Mouse (Mus musculus): ENCODE results near the gene Foxi1. TPM values are rescaled to one million over a fixed set of nuclear protein-coding genes. Genes with fewer than 3 reads are reported as not detected.
"Not testable (repeated sequence)": the region's sequence is repeated elsewhere in the genome, so short reads cannot be mapped to it uniquely, and the experiment has no call there.

The Foxi1 gene
- not detected in 2 replicates for polyA plus RNA-seq (2015; fragmentation: Nextera tagmentation; extraction: Ambion mirVana)

DNA sequence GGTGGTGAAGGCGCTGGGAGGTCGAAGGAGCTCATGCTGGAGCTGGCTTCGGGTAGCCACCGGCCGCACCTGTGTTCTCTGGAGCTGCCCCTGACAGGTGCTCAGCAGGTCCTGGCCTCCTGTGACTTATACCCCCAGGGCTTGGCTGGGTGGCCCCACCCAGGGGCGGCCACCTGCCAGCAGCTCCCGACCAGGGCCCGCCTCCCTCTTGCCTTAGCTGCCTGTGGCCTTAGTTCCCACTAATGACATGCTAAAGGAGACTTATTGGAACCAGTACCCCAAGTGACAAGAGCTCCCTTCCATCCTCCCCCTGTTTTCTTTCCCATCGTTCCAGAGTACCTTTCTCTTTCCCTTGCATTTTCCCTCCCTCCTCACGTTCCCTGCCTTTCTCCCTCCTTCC, at the start of gene Foxi1:
Gene Foxi1, minus strand, starts transcription at position 101 of the 400 bp plus-strand sequence.
- no peaks in the 10 kb centered on the region; the same call in 1 of the 2 replicates for H3K4me1 ChIP-seq (replicated peaks)
- H3K9ac ChIP-seq = no peak within 1 kb of the TSS
- WGBS = 78% methylated on average over 10 of the region's 10 CpGs
- no peak within 1 kb of the TSS for H3K4me2 ChIP-seq
- no peak within 1 kb of the TSS for H3K4me3 ChIP-seq
- no peaks in the 10 kb centered on the region for H3K9me3 ChIP-seq
- no peaks in the 10 kb centered on the region for H3K27me3 ChIP-seq
- no peak within 1 kb of the TSS for H3K27ac ChIP-seq (replicated peaks)
- H3K36me3 ChIP-seq = no peaks in the 10 kb centered on the region
- no peak for ATAC-seq (ENCODE audit: low read depth)

DNA sequence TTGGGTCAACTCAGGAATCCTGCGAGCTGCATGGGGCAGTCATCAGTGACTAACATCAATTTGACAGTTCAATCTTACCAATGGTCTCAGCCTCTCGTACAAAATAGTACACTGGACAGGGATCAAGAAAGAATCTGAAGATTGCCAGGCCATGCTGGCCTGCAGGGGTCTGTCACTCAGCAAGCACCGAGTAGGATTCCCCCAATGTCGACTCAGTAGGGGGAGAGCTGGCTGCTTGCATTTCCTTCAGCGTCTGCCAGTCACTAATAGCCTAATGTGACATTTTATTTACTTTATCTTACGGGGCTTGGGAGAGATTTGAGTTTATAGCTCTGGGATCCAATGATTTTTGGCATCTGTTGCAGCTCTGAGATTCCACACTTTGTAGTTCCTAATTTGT, 35.1 kb upstream of the Foxi1 start:
- WGBS = 66% methylated on average over 6 of the region's 6 CpGs
- H3K27me3 ChIP-seq = no peaks in the 10 kb centered on the region
- no peaks in the 10 kb centered on the region for H3K36me3 ChIP-seq
- H3K27ac ChIP-seq (replicated peaks) = no peak overlapping the region
- no peak overlapping the region for H3K4me3 ChIP-seq
- H3K9me3 ChIP-seq = no peaks in the 10 kb centered on the region
- no peak overlapping the region for H3K9ac ChIP-seq
- no peaks in the 10 kb centered on the region for H3K4me1 ChIP-seq (replicated peaks)
- no peak for ATAC-seq (ENCODE audit: low read depth)
- no peak overlapping the region for H3K4me2 ChIP-seq

DNA sequence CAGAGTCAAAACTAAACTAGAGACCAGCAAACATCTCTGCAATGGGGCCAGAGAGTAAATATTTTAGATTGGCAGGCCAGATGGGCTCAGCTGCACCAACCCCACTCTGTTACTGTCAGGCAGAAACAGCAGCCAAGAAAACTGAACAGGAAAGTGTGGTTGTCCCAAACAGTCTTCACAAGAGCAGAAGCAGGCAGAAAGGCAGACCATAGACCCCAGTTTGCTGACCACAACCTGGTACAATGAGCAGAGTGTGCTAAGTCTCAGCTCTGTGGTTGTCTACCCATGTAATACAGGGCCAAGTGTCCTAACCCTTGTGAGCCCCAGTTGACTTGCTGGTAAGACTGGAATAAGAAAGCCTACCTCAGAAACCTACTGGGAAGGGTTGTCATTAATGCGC, 32.4 kb upstream of the Foxi1 start:
- H3K4me1 ChIP-seq (replicated peaks) = no peaks in the 10 kb centered on the region
- WGBS = 98% methylated on average over 1 of the region's 1 CpGs

DNA sequence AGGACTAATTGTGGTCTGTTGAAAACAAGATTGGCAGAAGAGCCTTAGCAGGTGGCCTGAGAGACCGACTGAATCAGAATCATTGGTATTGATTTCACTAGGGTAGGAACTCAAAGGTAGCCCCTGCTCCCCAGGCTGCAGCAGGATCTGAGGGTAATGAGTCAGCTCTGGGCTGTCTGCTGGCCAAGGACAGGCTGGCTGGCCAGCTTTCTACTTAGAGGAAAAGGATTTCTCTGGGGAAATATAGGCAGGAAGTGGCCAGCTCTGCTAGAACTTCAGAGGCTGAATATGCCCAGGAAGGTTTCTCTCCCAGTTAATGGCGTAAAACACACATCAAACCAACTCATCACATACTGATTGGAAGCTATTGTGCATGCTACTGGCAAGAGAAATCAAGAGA, 31.8 kb upstream of the Foxi1 start:
- Histone ChIP-seq H3K27ac (replicated peaks) (no peak overlapping the region), H3K27me3 (no peaks in the 10 kb centered on the region), H3K36me3 (no peaks in the 10 kb centered on the region), H3K9ac (no peak overlapping the region), H3K4me1 (replicated peaks) (no peaks in the 10 kb centered on the region), H3K9me3 (no peaks in the 10 kb centered on the region), H3K4me2 (no peak overlapping the region), H3K4me3 (no peak overlapping the region)
- ATAC-seq (ENCODE audit: low read depth) = no peak
- WGBS = 89% methylated on average over 2 of the region's 2 CpGs

More for the DNA sequence above, 32.4 kb upstream of the Foxi1 start:
- no peaks in the 10 kb centered on the region for H3K9me3 ChIP-seq
- no peak overlapping the region for H3K4me2 ChIP-seq
- no peak overlapping the region for H3K4me3 ChIP-seq
- H3K27me3 ChIP-seq = no peaks in the 10 kb centered on the region
- H3K36me3 ChIP-seq = no peaks in the 10 kb centered on the region
- no peak overlapping the region for H3K27ac ChIP-seq (replicated peaks)
- ATAC-seq (ENCODE audit: low read depth) = no peak
- H3K9ac ChIP-seq = no peak overlapping the region

DNA sequence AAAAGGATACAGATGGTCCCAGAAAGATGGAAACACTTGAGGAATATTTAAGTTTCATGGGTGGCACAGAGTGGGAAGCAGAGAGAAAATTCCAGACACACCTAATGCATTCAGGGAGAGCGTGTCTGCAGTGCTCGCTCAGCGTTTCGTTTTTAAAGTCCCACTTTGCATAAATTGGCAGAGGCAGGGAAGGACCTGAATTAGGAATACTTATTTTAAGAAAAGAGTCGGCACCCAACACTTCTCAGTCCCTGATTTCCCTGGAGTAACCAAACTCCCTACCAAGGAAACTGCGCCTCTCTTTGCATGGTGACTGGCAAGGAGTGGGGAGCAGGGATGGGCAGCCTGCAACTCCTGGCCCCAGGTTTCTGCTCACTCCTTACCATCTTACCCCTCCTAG, 29.0 kb upstream of the Foxi1 start:
- H3K4me2 ChIP-seq = no peak overlapping the region
- no peak overlapping the region for H3K9ac ChIP-seq
- no peak overlapping the region for H3K27ac ChIP-seq (replicated peaks)
- no peaks in the 10 kb centered on the region for H3K27me3 ChIP-seq
- no peaks in the 10 kb centered on the region for H3K36me3 ChIP-seq
- WGBS = 89% methylated on average over 6 of the region's 6 CpGs
- no peaks in the 10 kb centered on the region for H3K9me3 ChIP-seq
- no peak overlapping the region for H3K4me3 ChIP-seq
- H3K4me1 ChIP-seq (replicated peaks) = no peaks in the 10 kb centered on the region
- no peak for ATAC-seq (ENCODE audit: low read depth)

DNA sequence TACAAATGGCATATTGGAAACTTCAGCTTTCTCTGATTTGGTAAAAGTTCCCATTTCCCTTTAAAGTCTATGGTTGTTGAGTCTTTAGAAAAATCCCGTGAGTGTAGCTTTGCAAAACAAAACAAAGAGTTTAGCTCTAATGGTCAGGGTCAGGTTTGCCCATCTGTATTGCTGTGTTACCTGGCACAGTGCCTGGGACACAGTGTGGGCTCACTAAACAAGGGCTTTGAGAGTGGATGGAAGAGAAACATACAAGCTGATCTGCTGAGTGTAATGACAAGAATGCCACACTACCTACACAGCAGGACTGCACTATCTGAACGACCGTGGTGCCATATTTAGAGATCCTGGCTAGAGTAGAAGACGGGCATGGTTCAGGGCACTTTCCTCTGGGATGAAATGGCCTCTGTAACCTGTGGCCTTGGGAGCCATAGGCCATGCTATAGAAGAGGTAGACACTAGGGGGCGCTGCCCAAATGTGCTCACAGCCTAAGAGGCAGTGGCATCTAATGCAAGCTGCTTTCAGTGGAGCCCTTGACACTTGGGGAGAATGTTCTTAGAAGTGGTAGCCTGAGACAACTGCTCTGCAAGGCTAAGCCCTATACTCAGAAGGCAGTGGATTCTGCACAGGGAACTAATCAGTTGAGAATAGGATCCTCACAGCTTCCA, 28.3 kb upstream of the Foxi1 start:
- peak; percentile 23; the same call in 1 of the 2 replicates for ATAC-seq (ENCODE audit: low read depth)
- no peak overlapping the region for H3K27ac ChIP-seq (replicated peaks)
- no peaks in the 10 kb centered on the region for H3K9me3 ChIP-seq
- WGBS = 46% methylated on average over 5 of the region's 5 CpGs
- H3K27me3 ChIP-seq = no peaks in the 10 kb centered on the region
- H3K4me1 ChIP-seq (replicated peaks) = no peaks in the 10 kb centered on the region
- no peak overlapping the region for H3K4me3 ChIP-seq
- H3K4me2 ChIP-seq = no peak overlapping the region
- no peak overlapping the region for H3K9ac ChIP-seq
- no peaks in the 10 kb centered on the region for H3K36me3 ChIP-seq

DNA sequence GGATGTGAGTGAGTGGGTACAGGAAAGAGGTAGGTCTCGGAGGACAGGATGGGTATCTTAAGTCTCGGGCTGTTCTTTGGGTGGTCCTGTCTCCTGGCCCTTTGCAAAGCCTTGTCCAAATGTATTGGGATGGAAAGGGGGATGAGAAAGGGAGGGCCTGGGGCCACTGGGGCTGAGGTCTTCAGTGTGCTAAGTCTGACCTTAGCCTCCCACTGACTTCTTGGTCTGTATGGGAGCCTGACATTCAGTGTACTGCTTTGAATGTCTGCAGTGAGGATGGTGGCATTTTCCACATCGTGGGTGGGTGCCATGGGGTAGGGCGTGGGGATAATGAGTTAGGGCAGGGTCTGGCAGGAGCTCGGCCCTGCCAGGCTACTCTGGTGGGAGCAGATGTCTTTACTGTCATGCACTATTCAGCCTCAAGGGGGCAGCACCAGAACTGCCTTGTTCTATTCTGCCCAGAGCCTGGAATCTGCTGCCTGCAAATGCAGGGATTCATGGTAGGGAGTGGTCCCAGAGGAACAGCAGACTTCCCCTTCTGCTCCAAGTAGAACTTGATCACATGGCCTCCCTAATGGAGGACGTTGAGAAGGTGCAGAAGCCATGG, 21.0 kb upstream of the Foxi1 start:
- 40% methylated on average over 6 of the region's 6 CpGs for WGBS
- Histone ChIP-seq H3K36me3 (no peaks in the 10 kb centered on the region), H3K9ac (no peak overlapping the region), H3K27me3 (no peaks in the 10 kb centered on the region), H3K27ac (replicated peaks) (no peak overlapping the region), H3K4me1 (replicated peaks) (no peaks in the 10 kb centered on the region), H3K4me2 (no peak overlapping the region), H3K4me3 (no peak overlapping the region), H3K9me3 (no peaks in the 10 kb centered on the region)
- peak; percentile 76 for ATAC-seq (ENCODE audit: low read depth)

DNA sequence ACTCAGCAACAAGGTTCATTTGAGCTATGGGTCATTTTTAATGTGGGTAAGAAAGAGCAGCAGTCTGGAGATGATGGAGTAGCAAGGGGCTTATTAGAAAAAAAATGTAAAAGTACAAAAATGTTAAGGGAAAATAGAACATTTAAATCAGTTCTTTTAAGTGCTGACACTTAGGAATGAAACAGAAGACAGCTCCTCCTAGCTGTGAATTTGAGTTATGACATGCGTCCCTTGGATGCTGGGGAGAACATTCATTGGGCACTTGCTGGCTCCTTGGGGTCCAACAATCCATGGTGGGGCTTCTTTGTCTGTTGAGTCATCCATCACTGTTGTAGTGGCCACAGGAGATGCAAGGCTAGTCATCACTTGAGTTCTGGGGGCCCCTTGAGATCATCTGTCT, 19.3 kb upstream of the Foxi1 start:
- Histone ChIP-seq H3K9ac (no peak overlapping the region), H3K4me3 (no peak overlapping the region), H3K27ac (replicated peaks) (no peak overlapping the region), H3K9me3 (no peaks in the 10 kb centered on the region), H3K36me3 (no peaks in the 10 kb centered on the region), H3K4me1 (replicated peaks) (no peaks in the 10 kb centered on the region), H3K27me3 (no peaks in the 10 kb centered on the region), H3K4me2 (no peak overlapping the region)
- ATAC-seq (ENCODE audit: low read depth) = no peak
- WGBS = 53% methylated on average over 1 of the region's 1 CpGs

DNA sequence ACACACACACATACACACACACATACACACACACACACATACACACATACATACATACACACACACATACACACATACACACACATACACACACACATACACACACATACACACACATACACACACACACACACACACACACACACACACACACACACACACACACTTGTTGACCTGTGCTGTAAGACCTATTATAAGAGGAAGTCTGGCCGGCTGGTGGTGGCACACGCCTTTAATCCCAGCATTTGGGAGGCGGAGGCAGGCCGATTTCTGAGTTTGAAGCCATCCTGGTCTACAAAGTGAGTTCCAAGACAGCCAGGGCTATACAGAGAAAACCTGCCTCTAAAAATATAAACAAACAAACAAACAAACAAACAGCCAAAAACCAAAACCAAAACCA, 12.7 kb upstream of the Foxi1 start:
- not testable (repeated sequence) for H3K9me3 ChIP-seq; H3K4me3 ChIP-seq; H3K4me1 ChIP-seq (replicated peaks); ATAC-seq (ENCODE audit: low read depth); H3K27ac ChIP-seq (replicated peaks); H3K4me2 ChIP-seq; H3K9ac ChIP-seq; H3K27me3 ChIP-seq; H3K36me3 ChIP-seq
- 94% methylated on average over 4 of the region's 4 CpGs for WGBS

DNA sequence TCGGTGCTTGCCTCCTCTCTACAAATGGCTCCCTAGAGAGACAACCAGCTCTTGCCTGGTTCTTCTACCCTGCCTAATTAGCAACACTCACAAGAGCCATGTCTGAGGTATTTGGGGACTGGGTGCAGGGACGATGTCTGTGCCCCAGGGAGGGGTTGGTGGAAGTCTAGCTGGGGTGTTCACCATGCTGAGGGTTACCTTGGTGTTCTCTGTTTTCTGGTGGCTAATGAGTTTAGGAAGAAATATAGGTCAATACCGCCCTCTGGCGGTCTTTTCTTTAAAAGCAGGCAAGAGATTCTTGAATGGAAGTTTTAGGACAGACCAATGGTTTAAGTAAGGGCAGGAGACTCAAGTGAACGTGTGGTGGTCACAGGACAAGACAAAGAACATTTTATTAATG, 5.0 kb upstream of the Foxi1 start:
- no peaks in the 10 kb centered on the region for H3K9me3 ChIP-seq
- H3K4me1 ChIP-seq (replicated peaks) = no peaks in the 10 kb centered on the region
- no peak overlapping the region for H3K9ac ChIP-seq
- H3K4me3 ChIP-seq = no peak overlapping the region
- H3K4me2 ChIP-seq = no peak overlapping the region
- no peak overlapping the region for H3K27ac ChIP-seq (replicated peaks)
- H3K27me3 ChIP-seq = no peaks in the 10 kb centered on the region; the same call in 1 of the 2 replicates
- WGBS = 14% methylated on average over 5 of the region's 5 CpGs
- no peaks in the 10 kb centered on the region for H3K36me3 ChIP-seq
- ATAC-seq (ENCODE audit: low read depth) = 0 out of 2 replicates have a peak, but pooled peaks have one; percentile 53

DNA sequence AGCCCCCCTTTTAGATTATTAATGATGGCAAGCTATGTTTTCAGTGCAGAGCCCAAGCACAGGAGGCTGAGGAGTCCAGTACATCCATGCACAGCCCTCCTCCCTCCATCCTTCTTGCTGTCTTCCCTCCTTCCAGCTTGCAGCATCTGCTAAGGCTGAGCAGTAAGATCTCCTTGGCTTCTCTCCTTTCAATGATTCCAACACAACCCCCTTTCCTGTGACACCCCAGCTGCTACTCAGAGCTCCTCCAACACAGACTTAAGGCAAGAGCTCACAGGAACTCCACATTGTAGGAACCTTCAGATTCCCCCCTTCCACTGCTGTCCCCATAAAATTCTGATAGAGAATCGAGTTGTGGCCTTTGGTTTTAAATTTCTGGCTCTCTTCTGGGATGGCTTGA, 5.1 kb downstream of the Foxi1 start:
- H3K36me3 ChIP-seq = no peaks in the 10 kb centered on the region
- H3K27me3 ChIP-seq = no peaks in the 10 kb centered on the region
- no peak for ATAC-seq (ENCODE audit: low read depth)
- H3K27ac ChIP-seq (replicated peaks) = no peak overlapping the region
- no peaks in the 10 kb centered on the region for H3K9me3 ChIP-seq
- no peaks in the 10 kb centered on the region; the same call in 1 of the 2 replicates for H3K4me1 ChIP-seq (replicated peaks)
- WGBS = 60% methylated on average over 1 of the region's 1 CpGs
- no peak overlapping the region for H3K9ac ChIP-seq
- no peak overlapping the region for H3K4me3 ChIP-seq
- H3K4me2 ChIP-seq = no peak overlapping the region

DNA sequence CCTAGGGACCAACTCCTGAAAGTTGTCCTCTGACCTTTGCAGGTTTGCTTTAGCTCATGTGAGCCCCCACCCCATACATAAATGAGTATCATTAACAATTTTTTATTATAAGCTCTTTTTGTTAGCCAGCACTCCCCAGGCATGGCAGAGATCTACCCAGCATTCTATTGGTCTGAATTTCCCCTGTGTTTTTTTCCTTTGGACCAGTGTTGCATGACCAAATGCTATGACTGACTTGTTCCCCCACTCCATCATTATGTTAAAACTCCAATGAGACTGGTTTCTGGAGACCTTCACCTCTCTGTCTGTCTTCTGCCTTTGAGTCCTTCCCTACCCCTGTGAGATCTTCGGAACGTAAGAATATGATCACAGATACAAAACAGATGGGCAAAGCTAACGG, 12.7 kb downstream of the Foxi1 start:
- no peaks in the 10 kb centered on the region for H3K27me3 ChIP-seq
- WGBS = 96% methylated on average over 3 of the region's 3 CpGs
- no peak for ATAC-seq (ENCODE audit: low read depth)
- no peaks in the 10 kb centered on the region for H3K9me3 ChIP-seq
- H3K4me2 ChIP-seq = no peak overlapping the region
- H3K36me3 ChIP-seq = no peaks in the 10 kb centered on the region
- H3K4me3 ChIP-seq = no peak overlapping the region
- H3K4me1 ChIP-seq (replicated peaks) = no peaks in the 10 kb centered on the region
- H3K9ac ChIP-seq = no peak overlapping the region
- no peak overlapping the region for H3K27ac ChIP-seq (replicated peaks)
